Mouse (Mus musculus): ENCODE measurements around the gene Zeb2. TPM values are rescaled to one million over a fixed set of nuclear protein-coding genes. Genes with fewer than 3 reads are reported as not detected.

Zeb2 gene
- polyA plus RNA-seq, 1 experiment from 2014 or later = 13.1 TPM

- Histone ChIP-seq H3K36me3 (ENCODE audit: control insufficient read depth, insufficient read depth) (no peaks in the 10 kb centered on the region), H3K4me3 (ENCODE audit: low read depth, low read length) (no peak overlapping the region), H3K9ac (ENCODE audit: low read depth, low read length) (no peak overlapping the region), H3K27ac (ENCODE audit: low read depth, low read length) (no peak overlapping the region), H3K4me1 (replicated peaks; ENCODE audit: control insufficient read depth, insufficient read depth, low read length) (no peaks in the 10 kb centered on the region), H3K4me2 (replicated peaks; ENCODE audit: low read depth) (no peak overlapping the region), H3K27me3 (replicated peaks; ENCODE audit: control insufficient read depth, insufficient read depth, low read length) (no peaks in the 10 kb centered on the region), H3K9me3 (ENCODE audit: control insufficient read depth) (no peaks in the 10 kb centered on the region)
- TF ChIP-seq CTCF (IDR thresholded peaks at IDR 0.05; ENCODE audit: low read depth) = no peak
- WGBS = 80% methylated on average over 3 of the region's 3 CpGs
- ATAC-seq = no peak
Measured at GRCm38 (mm10) chr2:44981646-44982045, 135.5 kb downstream of the Zeb2 start.

- Histone ChIP-seq H3K27ac (ENCODE audit: low read depth, low read length) (no peak overlapping the region), H3K36me3 (ENCODE audit: control insufficient read depth, insufficient read depth) (no peaks in the 10 kb centered on the region), H3K9me3 (ENCODE audit: control insufficient read depth) (no peaks in the 10 kb centered on the region), H3K9ac (ENCODE audit: low read depth, low read length) (no peak overlapping the region), H3K4me2 (replicated peaks; ENCODE audit: low read depth) (peak overlapping the region; percentile 54), H3K4me1 (replicated peaks; ENCODE audit: control insufficient read depth, insufficient read depth, low read length) (no peaks in the 10 kb centered on the region), H3K27me3 (replicated peaks; ENCODE audit: control insufficient read depth, insufficient read depth, low read length) (no peaks in the 10 kb centered on the region), H3K4me3 (ENCODE audit: low read depth, low read length) (peak overlapping the region; percentile 17; the same call in 1 of the 2 replicates)
- no peak for ATAC-seq
- WGBS = 5% methylated on average over 18 of the region's 18 CpGs
- no peak for TF ChIP-seq CTCF (IDR thresholded peaks at IDR 0.05; ENCODE audit: low read depth)
Measured at GRCm38 (mm10) chr2:44979042-44979721, 138.0 kb downstream of the Zeb2 start.

GRCm38 (mm10) chr2:44978038-44978437 lies 139.2 kb downstream of the Zeb2 start:
- TF ChIP-seq CTCF (IDR thresholded peaks at IDR 0.05; ENCODE audit: low read depth) = no peak
- no peaks in the 10 kb centered on the region for H3K27me3 ChIP-seq (replicated peaks; ENCODE audit: control insufficient read depth, insufficient read depth, low read length)
- no peak for ATAC-seq
- no peak overlapping the region for H3K27ac ChIP-seq (ENCODE audit: low read depth, low read length)
- H3K4me3 ChIP-seq (ENCODE audit: low read depth, low read length) = no peak overlapping the region
- H3K9ac ChIP-seq (ENCODE audit: low read depth, low read length) = no peak overlapping the region
- no peaks in the 10 kb centered on the region for H3K4me1 ChIP-seq (replicated peaks; ENCODE audit: control insufficient read depth, insufficient read depth, low read length)
- H3K4me2 ChIP-seq (replicated peaks; ENCODE audit: low read depth) = no peak overlapping the region
- no peaks in the 10 kb centered on the region for H3K36me3 ChIP-seq (ENCODE audit: control insufficient read depth, insufficient read depth)
- no peaks in the 10 kb centered on the region for H3K9me3 ChIP-seq (ENCODE audit: control insufficient read depth)
- 76% methylated on average over 6 of the region's 6 CpGs for WGBS

- TF ChIP-seq CTCF (IDR thresholded peaks at IDR 0.05; ENCODE audit: low read depth) = no peak
- no peak for ATAC-seq
- Histone ChIP-seq H3K9ac (ENCODE audit: low read depth, low read length) (no peak overlapping the region), H3K4me3 (ENCODE audit: low read depth, low read length) (no peak overlapping the region), H3K4me2 (replicated peaks; ENCODE audit: low read depth) (no peak overlapping the region), H3K36me3 (ENCODE audit: control insufficient read depth, insufficient read depth) (no peaks in the 10 kb centered on the region), H3K4me1 (replicated peaks; ENCODE audit: control insufficient read depth, insufficient read depth, low read length) (no peaks in the 10 kb centered on the region), H3K27ac (ENCODE audit: low read depth, low read length) (no peak overlapping the region), H3K9me3 (ENCODE audit: control insufficient read depth) (no peaks in the 10 kb centered on the region), H3K27me3 (replicated peaks; ENCODE audit: control insufficient read depth, insufficient read depth, low read length) (no peaks in the 10 kb centered on the region)
- WGBS = 76% methylated on average over 2 of the region's 2 CpGs
Measured at GRCm38 (mm10) chr2:44977556-44977955, 139.6 kb downstream of the Zeb2 start.

- H3K36me3 ChIP-seq (ENCODE audit: control insufficient read depth, insufficient read depth) = no peaks in the 10 kb centered on the region
- H3K4me1 ChIP-seq (replicated peaks; ENCODE audit: control insufficient read depth, insufficient read depth, low read length) = no peaks in the 10 kb centered on the region
- H3K27ac ChIP-seq (ENCODE audit: low read depth, low read length) = no peak overlapping the region
- TF ChIP-seq CTCF (IDR thresholded peaks at IDR 0.05; ENCODE audit: low read depth) = no peak
- no peak for ATAC-seq
- no peaks in the 10 kb centered on the region for H3K27me3 ChIP-seq (replicated peaks; ENCODE audit: control insufficient read depth, insufficient read depth, low read length)
- no peak overlapping the region for H3K9ac ChIP-seq (ENCODE audit: low read depth, low read length)
- WGBS = 68% methylated on average over 3 of the region's 3 CpGs
- no peak overlapping the region for H3K4me3 ChIP-seq (ENCODE audit: low read depth, low read length)
- H3K4me2 ChIP-seq (replicated peaks; ENCODE audit: low read depth) = no peak overlapping the region
- no peaks in the 10 kb centered on the region for H3K9me3 ChIP-seq (ENCODE audit: control insufficient read depth)
Measured at GRCm38 (mm10) chr2:44977051-44977450, 140.1 kb downstream of the Zeb2 start.

GRCm38 (mm10) chr2:44976484-44976883 lies 140.7 kb downstream of the Zeb2 start:
- Histone ChIP-seq H3K9me3 (ENCODE audit: control insufficient read depth) (no peaks in the 10 kb centered on the region), H3K27me3 (replicated peaks; ENCODE audit: control insufficient read depth, insufficient read depth, low read length) (no peaks in the 10 kb centered on the region), H3K36me3 (ENCODE audit: control insufficient read depth, insufficient read depth) (no peaks in the 10 kb centered on the region), H3K4me1 (replicated peaks; ENCODE audit: control insufficient read depth, insufficient read depth, low read length) (no peaks in the 10 kb centered on the region), H3K4me2 (replicated peaks; ENCODE audit: low read depth) (no peak overlapping the region), H3K4me3 (ENCODE audit: low read depth, low read length) (no peak overlapping the region), H3K9ac (ENCODE audit: low read depth, low read length) (no peak overlapping the region), H3K27ac (ENCODE audit: low read depth, low read length) (no peak overlapping the region)
- ATAC-seq = no peak
- 64% methylated on average over 4 of the region's 4 CpGs for WGBS
- no peak for TF ChIP-seq CTCF (IDR thresholded peaks at IDR 0.05; ENCODE audit: low read depth)

Data from intestine, postnatal 0 days (tissue).